Mouse (Mus musculus): ENCODE measurements around the gene Gm45808. TPM values are rescaled to one million over a fixed set of nuclear protein-coding genes. Genes with fewer than 3 reads are reported as not detected.
A peak's percentile ranks its signal among the peaks of the same experiment; 100 is the strongest.

Gm45808 gene
- polyA plus RNA-seq, 1 experiment from 2014 or later = not detected

DNA sequence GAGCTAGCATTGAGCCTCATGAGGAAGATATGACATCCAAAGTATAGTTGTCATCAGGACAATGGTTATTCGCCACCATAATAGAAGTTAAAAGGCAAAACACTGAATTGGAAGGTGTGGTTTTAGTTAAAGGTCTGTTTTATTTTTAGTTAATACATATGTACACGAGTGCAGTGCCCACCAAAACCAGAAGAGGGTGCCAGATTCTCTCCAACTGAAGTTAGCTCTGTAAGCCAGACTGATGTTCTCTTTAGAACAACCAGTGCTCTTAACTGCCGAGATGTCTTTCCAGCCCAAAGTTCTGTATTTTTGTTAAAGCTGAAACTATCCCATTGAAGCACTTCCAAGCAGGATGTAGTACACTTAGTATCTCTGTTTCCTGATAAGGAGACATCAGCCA lies 15.7 kb downstream of the Gm45808 start:
- Histone ChIP-seq H3K4me3 (ENCODE audit: low read depth, low read length) (no peak overlapping the region), H3K9ac (ENCODE audit: low read length) (no peak overlapping the region), H3K36me3 (ENCODE audit: control insufficient read depth, insufficient read depth, low read length) (no peaks in the 10 kb centered on the region), H3K9me3 (ENCODE audit: control insufficient read depth, low read length) (no peaks in the 10 kb centered on the region), H3K27me3 (ENCODE audit: control insufficient read depth, insufficient read depth, low read length) (no peaks in the 10 kb centered on the region), H3K4me2 (replicated peaks; ENCODE audit: low read depth) (no peak overlapping the region), H3K4me1 (replicated peaks; ENCODE audit: control insufficient read depth, insufficient read depth) (peaks cover 2% of the 10 kb centered on the region), H3K27ac (replicated peaks) (no peak overlapping the region)
- peak; percentile 77 for DNase-seq (ENCODE audit: low spot score)
- 8% methylated on average over 3 of the region's 3 CpGs for WGBS
- TF ChIP-seq CTCF (IDR thresholded peaks at IDR 0.05; ENCODE audit: low read depth) (peak; percentile 90), EP300 (optimal IDR thresholded peaks at IDR 0.05) (no peak)
- ATAC-seq (ENCODE audit: low FRiP score, low TSS enrichment) = no peak

DNA sequence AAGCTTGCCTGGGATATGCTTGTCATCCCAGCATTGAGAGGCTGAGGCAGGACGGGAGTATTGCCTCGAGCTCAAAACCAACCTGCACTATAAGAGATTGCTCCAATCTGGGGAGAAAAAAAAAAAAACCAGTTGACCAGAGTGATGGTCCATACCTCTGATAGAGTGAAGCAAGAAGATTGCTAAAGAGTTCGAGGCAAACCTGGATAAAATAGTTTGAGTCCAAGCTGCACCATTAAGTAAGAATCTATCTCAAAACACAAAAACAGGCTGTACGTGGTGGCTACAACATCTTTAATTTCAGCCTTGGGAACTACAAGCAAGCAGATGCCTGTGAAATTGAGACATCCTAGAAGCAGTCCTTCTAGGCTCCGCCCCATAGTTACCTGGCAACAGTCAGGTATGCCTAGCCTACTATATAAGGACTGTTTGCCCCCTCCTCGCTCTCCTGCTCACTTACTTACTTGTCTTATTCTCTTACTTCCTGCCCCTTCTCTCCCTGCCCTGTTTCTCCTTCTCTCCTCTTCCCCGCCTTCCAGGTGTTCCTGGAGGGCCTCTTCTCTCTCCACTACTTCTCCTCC lies 19.4 kb downstream of the Gm45808 start:
- no peak for TF ChIP-seq EP300 (optimal IDR thresholded peaks at IDR 0.05)
- TF ChIP-seq CTCF (IDR thresholded peaks at IDR 0.05; ENCODE audit: low read depth) = no peak
- peaks cover 4% of the 10 kb centered on the region for H3K4me1 ChIP-seq (replicated peaks; ENCODE audit: control insufficient read depth, insufficient read depth)
- H3K9ac ChIP-seq (ENCODE audit: low read length) = no peak overlapping the region
- H3K27me3 ChIP-seq (ENCODE audit: control insufficient read depth, insufficient read depth, low read length) = no peaks in the 10 kb centered on the region
- ATAC-seq (ENCODE audit: low FRiP score, low TSS enrichment) (0 out of 2 replicates have a peak, but pooled peaks have one; percentile 5), DNase-seq (ENCODE audit: low spot score) (no peak)
- H3K9me3 ChIP-seq (ENCODE audit: control insufficient read depth, low read length) = no peaks in the 10 kb centered on the region
- H3K4me3 ChIP-seq (ENCODE audit: low read depth, low read length) = peak overlapping the region; percentile 76
- 33% methylated on average over 7 of the region's 7 CpGs for WGBS
- no peak overlapping the region for H3K27ac ChIP-seq (replicated peaks)
- H3K36me3 ChIP-seq (ENCODE audit: control insufficient read depth, insufficient read depth, low read length) = no peaks in the 10 kb centered on the region
- H3K4me2 ChIP-seq (replicated peaks; ENCODE audit: low read depth) = peak overlapping the region; percentile 87

DNA sequence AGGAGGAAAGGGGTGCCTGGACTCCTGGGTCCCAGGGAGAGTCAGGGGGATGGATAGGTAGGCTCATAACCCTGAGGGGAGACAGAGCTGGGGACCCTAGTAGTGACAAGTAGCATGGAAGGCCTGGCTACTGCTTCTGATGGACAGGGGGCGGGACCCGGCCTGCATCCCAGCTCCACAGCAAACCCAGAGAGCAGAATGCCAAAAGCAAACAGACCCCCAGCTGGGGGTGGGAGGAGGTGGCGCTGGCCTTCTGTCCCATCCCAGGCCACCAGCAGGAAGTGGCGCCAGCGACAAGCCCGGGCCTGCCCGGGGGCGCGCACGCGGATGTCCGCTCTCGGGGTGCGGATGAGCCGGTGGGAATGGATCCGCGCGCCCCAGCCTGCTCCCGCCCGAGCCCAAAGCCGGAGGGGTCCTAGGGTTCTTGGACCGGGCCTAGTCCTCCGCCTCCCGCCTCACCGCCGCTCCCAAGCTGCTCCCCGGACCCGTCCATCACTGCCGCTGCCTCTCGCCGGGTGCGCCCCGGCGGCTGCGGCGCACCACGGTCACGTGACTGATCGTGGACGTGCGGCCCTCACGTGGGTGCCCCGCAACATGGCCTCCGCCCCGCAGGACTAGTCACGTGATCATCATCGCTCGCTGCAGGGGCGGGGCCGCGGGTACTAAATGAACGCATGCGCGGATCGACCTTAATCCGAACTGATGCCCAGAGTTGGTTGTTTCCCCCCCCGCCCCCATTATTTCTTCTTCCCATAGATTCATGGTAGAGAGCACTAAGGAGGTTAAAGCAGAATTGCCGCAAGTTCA lies 20.1 kb downstream of the Gm45808 start, which contains the start of gene Bax:
Gene Bax (minus strand): TSS at position 616 of the 807 bp plus-strand sequence.
- under 1% methylated on average over 51 of the region's 58 CpGs for WGBS
- Histone ChIP-seq H3K4me1 (replicated peaks; ENCODE audit: control insufficient read depth, insufficient read depth) (peaks cover 4% of the 10 kb centered on the region), H3K9ac (ENCODE audit: low read length) (peak within 1 kb of the TSS; percentile 81), H3K4me2 (replicated peaks; ENCODE audit: low read depth) (peak within 1 kb of the TSS; percentile 87), H3K4me3 (ENCODE audit: low read depth, low read length) (peak within 1 kb of the TSS; percentile 76), H3K36me3 (ENCODE audit: control insufficient read depth, insufficient read depth, low read length) (no peaks in the 10 kb centered on the region), H3K9me3 (ENCODE audit: control insufficient read depth, low read length) (no peaks in the 10 kb centered on the region), H3K27ac (replicated peaks) (0 out of 2 replicates have a peak within 1 kb of the TSS, but pooled peaks have one; percentile 53), H3K27me3 (ENCODE audit: control insufficient read depth, insufficient read depth, low read length) (no peaks in the 10 kb centered on the region)
- DNase-seq (ENCODE audit: low spot score) (peak; percentile 95), ATAC-seq (ENCODE audit: low FRiP score, low TSS enrichment) (peak; percentile 82)
- TF ChIP-seq EP300 (optimal IDR thresholded peaks at IDR 0.05) = peak; percentile 50
- 0 out of 2 replicates have a peak, but pooled peaks have one; percentile 17 for TF ChIP-seq CTCF (IDR thresholded peaks at IDR 0.05; ENCODE audit: low read depth)

DNA sequence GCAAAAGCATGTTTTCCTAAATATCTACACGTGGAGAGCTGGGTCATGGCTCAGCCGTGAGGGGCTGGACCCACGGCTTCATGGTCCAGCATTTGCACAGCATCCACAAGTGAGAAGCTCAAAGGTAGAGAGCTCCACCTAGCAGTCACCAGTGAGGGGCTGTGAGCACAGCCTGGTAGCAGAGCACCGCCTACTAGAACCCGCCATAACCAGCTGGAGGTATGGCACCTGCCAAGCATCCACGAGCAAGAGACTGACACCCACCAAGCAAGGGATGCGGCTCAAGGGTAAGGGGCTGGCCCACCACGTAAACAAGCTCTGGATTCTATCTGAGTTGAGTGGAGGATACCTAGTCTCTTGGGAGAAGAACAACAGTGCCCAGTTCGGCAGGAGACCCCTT lies 21.1 kb downstream of the Gm45808 start:
- peak; percentile 36 for TF ChIP-seq CTCF (IDR thresholded peaks at IDR 0.05; ENCODE audit: low read depth)
- TF ChIP-seq EP300 (optimal IDR thresholded peaks at IDR 0.05) = no peak
- H3K4me1 ChIP-seq (replicated peaks; ENCODE audit: control insufficient read depth, insufficient read depth) = peaks cover 7% of the 10 kb centered on the region
- no peak overlapping the region for H3K27ac ChIP-seq (replicated peaks)
- no peaks in the 10 kb centered on the region for H3K36me3 ChIP-seq (ENCODE audit: control insufficient read depth, insufficient read depth, low read length)
- WGBS = 77% methylated on average over 9 of the region's 9 CpGs
- H3K9ac ChIP-seq (ENCODE audit: low read length) = no peak overlapping the region; the same call in 1 of the 2 replicates
- H3K4me2 ChIP-seq (replicated peaks; ENCODE audit: low read depth) = peak overlapping the region; percentile 87
- ATAC-seq (ENCODE audit: low FRiP score, low TSS enrichment) = no peak
- no peak overlapping the region for H3K4me3 ChIP-seq (ENCODE audit: low read depth, low read length)
- H3K9me3 ChIP-seq (ENCODE audit: control insufficient read depth, low read length) = no peaks in the 10 kb centered on the region
- H3K27me3 ChIP-seq (ENCODE audit: control insufficient read depth, insufficient read depth, low read length) = no peaks in the 10 kb centered on the region
- peak; percentile 19 for DNase-seq (ENCODE audit: low spot score)

DNA sequence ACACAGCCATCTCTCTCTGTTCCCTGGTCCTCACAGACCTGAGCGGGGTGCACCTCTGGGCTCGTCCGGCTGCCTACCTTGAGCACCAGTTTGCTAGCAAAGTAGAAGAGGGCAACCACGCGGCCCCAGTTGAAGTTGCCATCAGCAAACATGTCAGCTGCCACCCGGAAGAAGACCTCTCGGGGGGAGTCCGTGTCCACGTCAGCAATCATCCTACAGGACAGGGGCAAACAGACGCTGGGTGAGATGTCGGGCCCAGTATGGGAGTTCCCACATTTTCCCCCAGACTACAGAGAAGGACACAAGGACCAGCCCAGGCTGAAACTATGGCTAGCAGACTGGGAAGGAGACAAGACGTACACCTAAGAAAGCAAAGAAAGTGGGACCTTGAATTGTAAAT lies 21.5 kb downstream of the Gm45808 start:
- no peaks in the 10 kb centered on the region for H3K27me3 ChIP-seq (ENCODE audit: control insufficient read depth, insufficient read depth, low read length)
- no peaks in the 10 kb centered on the region for H3K36me3 ChIP-seq (ENCODE audit: control insufficient read depth, insufficient read depth, low read length)
- ATAC-seq (ENCODE audit: low FRiP score, low TSS enrichment) (no peak), DNase-seq (ENCODE audit: low spot score) (no peak)
- H3K9ac ChIP-seq (ENCODE audit: low read length) = no peak overlapping the region
- H3K9me3 ChIP-seq (ENCODE audit: control insufficient read depth, low read length) = no peaks in the 10 kb centered on the region
- H3K4me3 ChIP-seq (ENCODE audit: low read depth, low read length) = no peak overlapping the region
- no peak overlapping the region for H3K27ac ChIP-seq (replicated peaks)
- peaks cover 11% of the 10 kb centered on the region for H3K4me1 ChIP-seq (replicated peaks; ENCODE audit: control insufficient read depth, insufficient read depth)
- TF ChIP-seq CTCF (IDR thresholded peaks at IDR 0.05; ENCODE audit: low read depth) (no peak), EP300 (optimal IDR thresholded peaks at IDR 0.05) (no peak)
- no peak overlapping the region for H3K4me2 ChIP-seq (replicated peaks; ENCODE audit: low read depth)
- WGBS = 93% methylated on average over 12 of the region's 12 CpGs

Measured in stomach, postnatal 0 days (tissue).